14 mouse cellular contexts compared by ENCODE assay signal in genomic region chr3:89802876-89803275, GRCm38 (mm10). TPM values are rescaled to one million over a fixed set of nuclear protein-coding genes. Genes with fewer than 3 reads are reported as not detected.
"Had no signal": no experiment of that assay in that cellular context is flagged by ENCODE, and none has a peak within 500 bp of the region (broad histone marks: within the 10 kb centered on the region; RNA-seq: fewer than 3 reads in every experiment).

No protein-coding gene starts in this region.

- H3K27me3 ChIP-seq: midbrain, embryonic 13.5 days; midbrain, embryonic 15.5 days; neural tube, embryonic 12.5 days; stomach, embryonic 15.5 days had no signal

- H3K27ac ChIP-seq: midbrain, embryonic 13.5 days; midbrain, embryonic 15.5 days; neural tube, embryonic 12.5 days; stomach, embryonic 15.5 days; stomach, postnatal 0 days had no signal

- H3K4me3 ChIP-seq: midbrain, embryonic 13.5 days; midbrain, embryonic 15.5 days; neural tube, embryonic 12.5 days; stomach, embryonic 15.5 days had no signal

- H3K9me3 ChIP-seq: midbrain, embryonic 15.5 days; neural tube, embryonic 12.5 days; stomach, embryonic 15.5 days had no signal

- DNase-seq: lung, embryonic 14.5 days; lung, postnatal 10 days; lung, postnatal 4 days; right cerebral cortex, postnatal 14 days; thymus, adult 2 months; thymus, postnatal 25 days; thymus, postnatal 4 days had no signal

- H3K4me1 ChIP-seq: midbrain, embryonic 15.5 days had no signal

- H3K9ac ChIP-seq: lung, embryonic 14.5 days; midbrain, embryonic 13.5 days; midbrain, embryonic 15.5 days; neural tube, embryonic 12.5 days; stomach, embryonic 15.5 days had no signal

- H3K4me2 ChIP-seq: lung, embryonic 14.5 days; midbrain, embryonic 11.5 days; midbrain, embryonic 13.5 days; midbrain, embryonic 15.5 days; neural tube, embryonic 12.5 days; stomach, embryonic 15.5 days had no signal

- ATAC-seq: midbrain, embryonic 13.5 days; midbrain, embryonic 15.5 days had no signal

- H3K36me3 ChIP-seq: midbrain, embryonic 13.5 days; midbrain, embryonic 15.5 days; neural tube, embryonic 12.5 days; stomach, embryonic 15.5 days had no signal

RNA-seq across cellular contexts. Expression of gene She, which starts 28.3 kb away (rescaled TPM):
- total RNA-seq: monocyte, adult 5-6 weeks had no signal
